Mouse (Mus musculus) ES-Bruce4 (cell line): Measurements from ENCODE around the gene Atp6v0d1.

ENCODE experiments used
- CTCF ChIP-seq: IDR thresholded peaks from one replicate; pipeline ENCODE4 v1.8.1; 2011; ENCODE audit warnings: low read depth, low read length
- EP300 ChIP-seq: IDR thresholded peaks from 2 replicates; pipeline ENCODE4 v1.6.1; 2011; ENCODE audit warnings: low read depth, low read length; ENCODE audit not compliant: insufficient read depth
- POLR2A ChIP-seq: IDR thresholded peaks from one replicate; pipeline ENCODE4 v1.8.1; 2011; ENCODE audit warnings: low read length; ENCODE audit not compliant: insufficient read depth

GRCm38 (mm10) chr8:105481013-105481412, 84.8 kb downstream of the Atp6v0d1 start:
- TF ChIP-seq CTCF: no peak
- no peak for TF ChIP-seq POLR2A
- 0 out of 2 replicates have a peak, but pooled peaks have one; percentile 49 for TF ChIP-seq EP300
